Mouse (Mus musculus) layer of hippocampus, postnatal 14 days (tissue): ENCODE measurements around the gene Kdelc2. TPM values are rescaled to one million over a fixed set of nuclear protein-coding genes. Genes with fewer than 3 reads are reported as not detected.

Experiments
- DNase-seq, 2 experiments: peaks; one replicate each; pipeline ENCODE4 v3.0.0; 2021 to 2022; ENCODE audit warnings: low spot score in 2 of 2, mixed read lengths in 1 of 2
- long read RNA-seq, 2 experiments: library from polyadenylated mRNA; stranded (forward); transcript quantifications; one replicate each; pipeline ENCODE4 v2.0.0; 2021
- total RNA-seq, 2 experiments: library from RNA; stranded (reverse); gene quantifications; 2 replicates each; pipeline ENCODE4 v1.2.3; 2021

Gene Kdelc2
- total RNA-seq, result 1 to 10 TPM; 5.3 to 6.2 TPM
- long read RNA-seq, experiment 1, transcript Kdelc2-201 (8 exons, 3,642 nt), result major isoform, 8 of 11 reads
- long read RNA-seq, experiment 1, partial matches to known transcripts, result 3 of 11 reads
- long read RNA-seq, experiment 1, other reads (novel, unspliced or antisense), result 0 of 11 reads
- long read RNA-seq, experiment 2, transcript Kdelc2-201 (8 exons, 3,642 nt), result major isoform, 9 of 15 reads
- long read RNA-seq, experiment 2, partial matches to known transcripts, result 5 of 15 reads
- long read RNA-seq, experiment 2, other reads (novel, unspliced or antisense), result 1 of 15 reads

DNA sequence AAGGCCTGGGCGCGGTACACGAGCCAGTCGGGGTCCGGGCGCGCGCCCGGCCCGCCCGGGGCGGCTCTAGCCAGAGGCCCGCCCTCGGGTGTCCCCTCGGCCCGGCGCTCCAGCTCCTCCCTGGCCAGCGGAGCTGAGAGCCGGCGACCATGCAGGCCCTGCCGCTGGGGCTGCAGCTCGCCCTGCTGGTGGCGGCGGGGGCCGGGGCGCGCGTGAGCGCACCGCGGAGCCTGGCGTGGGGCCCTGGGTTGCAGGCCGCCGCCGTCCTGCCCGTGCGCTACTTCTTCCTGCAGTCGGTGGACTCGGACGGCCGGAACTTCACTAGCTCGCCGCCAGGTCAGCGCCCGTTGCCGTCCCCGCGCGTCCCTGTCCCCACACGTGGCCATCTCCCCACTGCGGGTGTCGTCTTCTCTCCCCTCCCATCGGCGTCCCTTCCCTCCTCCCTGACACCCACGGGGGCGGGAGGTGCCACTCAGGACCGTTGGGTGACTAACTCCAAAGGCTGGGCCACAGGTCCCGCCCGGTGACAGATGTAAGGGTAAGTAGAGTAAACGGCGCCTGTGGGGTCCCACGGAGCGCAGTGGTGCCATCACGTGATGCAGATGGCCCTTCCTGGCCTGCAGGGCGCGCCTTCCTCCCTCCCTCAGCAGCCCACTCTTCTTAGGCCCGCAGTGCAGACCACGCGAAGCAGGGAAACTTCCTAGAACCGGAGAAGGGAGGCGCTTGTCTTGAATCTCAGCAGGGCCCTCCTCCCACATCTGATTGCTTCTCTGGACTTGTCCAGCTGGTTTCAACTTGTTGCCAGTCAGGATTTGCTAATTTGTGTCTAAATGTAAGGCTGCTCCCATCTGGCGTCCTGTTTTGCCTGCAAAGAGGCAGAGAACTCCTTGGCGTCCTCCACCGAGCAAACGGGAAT is at the start of gene Kdelc2:
Gene Kdelc2 (plus strand): TSS at position 75 of the 916 bp plus-strand sequence.
- peak; percentile 63 to 76 for DNase-seq

DNA sequence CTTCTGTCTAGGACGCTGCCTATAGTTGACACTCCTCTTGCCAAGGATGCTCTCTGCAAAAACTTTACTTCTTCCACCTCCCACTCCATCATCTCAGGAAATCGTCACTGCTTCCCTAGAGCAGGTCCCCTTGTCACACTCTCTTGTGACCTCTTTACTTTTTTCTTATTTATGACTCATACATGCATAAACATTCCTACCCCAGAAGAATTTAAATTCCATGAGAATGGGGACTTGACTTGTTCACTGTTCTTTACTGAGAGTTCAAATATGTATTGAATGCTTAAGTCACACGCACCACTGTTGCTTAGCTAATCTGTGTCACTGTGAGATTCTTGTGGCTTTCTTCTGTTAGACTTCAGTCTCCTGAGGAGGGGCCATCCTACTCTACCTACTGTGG is 48.7 kb upstream of the Kdelc2 start:
- no peak for DNase-seq

DNA sequence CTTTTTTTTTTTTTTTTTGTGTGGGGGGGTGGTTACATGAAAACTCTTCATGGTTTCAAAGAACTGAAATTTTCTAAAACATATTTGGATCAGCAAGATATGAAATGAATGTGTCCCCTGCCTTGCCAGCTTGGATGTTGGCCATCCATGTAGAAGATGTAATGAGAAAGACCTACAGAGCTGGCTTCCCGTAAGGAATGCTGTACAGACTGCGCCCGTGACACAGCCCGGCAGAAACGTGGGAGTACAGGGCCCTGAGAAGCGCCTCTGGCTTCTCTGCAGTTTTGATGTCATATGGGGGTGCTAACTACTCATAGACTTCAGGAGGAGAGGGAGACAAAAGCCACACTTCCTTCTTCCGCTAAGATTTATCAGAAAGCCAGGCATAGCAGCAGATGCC is 44.2 kb upstream of the Kdelc2 start:
- DNase-seq, result no peak

DNA sequence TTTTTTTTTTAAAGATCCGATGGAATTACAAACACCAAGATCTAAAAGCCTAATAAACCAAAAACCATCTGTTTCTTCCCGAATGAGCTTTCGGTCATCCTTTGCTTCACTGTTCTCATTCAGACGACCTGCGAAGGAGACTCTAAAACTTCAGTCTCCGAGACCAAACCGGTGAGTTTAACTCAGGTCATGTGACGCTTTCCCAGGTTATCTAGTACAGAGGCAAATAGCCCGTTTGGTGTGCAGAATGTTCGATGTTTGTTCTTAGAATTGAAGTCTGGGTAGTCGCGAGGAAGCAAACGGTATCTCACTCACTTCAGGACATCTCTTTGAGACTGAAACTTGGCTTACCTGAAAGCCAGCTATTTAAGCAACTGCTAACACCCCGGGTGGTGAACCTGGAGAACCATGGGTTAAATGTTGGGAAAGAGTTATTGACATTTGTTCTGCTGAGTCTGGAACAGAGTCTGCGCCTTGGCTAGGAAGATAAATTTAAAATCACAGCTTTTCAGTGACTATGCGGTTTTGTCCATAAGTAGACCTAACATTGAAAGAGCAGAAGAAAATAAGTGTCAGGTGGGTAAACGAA is 43.4 kb upstream of the Kdelc2 start:
- no peak for DNase-seq

DNA sequence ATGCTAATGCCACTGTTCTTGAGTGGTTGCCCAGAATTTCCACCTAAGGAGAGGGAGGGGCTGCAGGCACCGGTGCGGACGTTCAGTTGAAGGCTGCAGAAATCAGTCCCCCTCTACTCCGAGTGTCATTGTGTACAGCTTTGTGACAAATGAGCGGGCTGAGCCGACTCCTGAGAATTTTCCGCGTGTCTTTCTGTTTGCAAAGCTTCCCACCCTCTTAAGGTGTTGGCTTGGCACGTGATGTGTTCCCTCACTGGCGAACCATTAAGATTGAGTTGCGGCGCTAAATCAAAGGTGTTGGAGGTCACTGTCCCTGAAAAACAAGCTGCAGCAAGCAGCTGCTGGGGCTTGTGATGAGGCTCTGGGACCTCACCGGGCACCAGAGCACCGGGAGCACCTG is 42.9 kb upstream of the Kdelc2 start:
- DNase-seq, result no peak

DNA sequence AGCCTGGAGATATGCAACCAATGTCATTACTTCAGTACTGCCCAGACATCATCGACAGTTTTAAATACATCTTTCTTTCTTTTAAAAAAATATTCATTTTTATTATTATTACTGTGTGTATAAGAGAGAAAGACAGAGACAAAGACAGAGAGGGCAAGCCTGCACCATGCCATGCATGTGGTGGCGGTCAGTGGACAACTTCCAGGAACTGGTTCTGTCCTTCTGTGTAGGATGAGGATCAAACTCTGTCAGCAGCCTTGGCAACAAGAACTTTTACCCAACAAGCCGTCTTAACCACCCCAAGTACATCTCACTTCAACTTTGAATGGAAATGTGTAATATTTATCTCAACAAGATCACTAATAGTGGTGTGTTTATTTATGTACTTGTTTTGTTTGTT is 41.8 kb upstream of the Kdelc2 start:
- no peak for DNase-seq

DNA sequence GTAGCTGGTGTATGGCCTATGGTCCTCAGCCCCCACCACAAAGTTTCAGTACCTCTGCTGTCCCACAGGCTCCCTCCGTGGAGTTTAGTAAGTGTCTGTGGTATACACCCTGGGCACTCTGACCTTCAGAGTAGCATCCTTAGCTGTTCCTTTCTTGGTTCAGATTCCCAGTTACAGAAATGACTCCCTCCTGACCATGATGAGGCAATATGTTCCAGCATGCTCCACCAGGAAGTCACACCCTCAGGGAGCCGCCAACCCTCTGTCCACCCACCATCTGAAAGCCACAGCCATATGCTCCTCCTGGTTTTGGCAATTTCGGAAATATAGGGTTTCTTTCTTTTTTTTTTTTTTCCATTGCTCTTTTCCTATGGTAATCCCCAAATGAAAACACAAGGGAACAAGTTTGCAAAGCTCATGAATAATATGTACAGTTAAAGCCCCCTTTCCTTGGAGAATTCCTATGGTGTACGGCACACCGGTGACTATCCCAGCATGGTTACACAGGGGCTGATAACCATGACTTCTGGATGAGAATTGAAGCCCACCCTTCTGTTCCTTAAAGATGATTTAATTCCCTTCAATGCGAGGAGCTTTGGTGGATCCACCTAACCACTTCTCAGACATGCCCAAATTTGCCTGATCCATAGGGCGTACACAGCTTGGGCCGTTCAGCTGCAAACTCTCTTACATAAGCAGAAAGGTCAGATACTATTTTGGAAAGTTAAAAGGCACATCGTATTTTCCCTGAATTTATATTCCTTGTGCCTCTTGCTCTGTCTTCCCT is 39.0 kb upstream of the Kdelc2 start:
- DNase-seq, result no peak

DNA sequence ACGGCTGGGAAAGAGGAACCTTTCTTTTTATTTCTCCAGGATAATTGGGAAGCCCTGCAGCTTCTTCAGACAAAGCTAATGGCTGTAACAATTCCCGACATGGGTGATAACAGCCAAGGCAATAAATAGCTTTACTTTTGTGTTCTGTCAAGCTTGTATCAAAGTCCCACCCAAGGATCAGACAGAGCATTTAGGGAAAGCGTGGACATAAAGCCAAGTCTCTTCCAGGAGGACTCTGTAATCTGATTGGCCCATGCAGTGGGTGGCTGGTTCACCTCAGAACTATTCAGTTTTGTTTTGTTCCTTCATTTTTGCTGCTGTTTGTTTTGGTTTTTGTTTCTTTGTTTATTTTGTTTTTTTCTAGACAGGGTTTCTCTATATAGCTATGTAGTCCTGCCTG is 38.1 kb upstream of the Kdelc2 start:
- no peak for DNase-seq

DNA sequence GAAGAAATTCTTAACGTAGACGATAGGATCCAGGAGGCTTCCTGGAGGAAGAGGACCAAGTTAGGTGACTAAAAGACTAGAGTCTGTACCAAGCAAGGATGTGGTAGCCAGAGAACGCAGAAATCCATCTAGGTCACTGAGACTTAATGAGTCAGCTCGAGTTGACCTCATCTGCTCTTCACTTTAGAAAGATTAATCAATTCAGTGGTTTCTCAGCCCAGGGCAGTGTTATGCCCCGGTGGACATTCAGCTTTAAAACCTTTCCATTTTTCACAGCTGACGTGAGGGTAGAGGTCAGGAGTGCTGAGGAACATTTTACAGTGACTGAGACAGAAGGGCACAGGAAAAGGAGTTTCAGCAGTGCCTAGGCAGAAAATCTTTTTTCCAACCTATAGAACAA is 37.4 kb upstream of the Kdelc2 start:
- no peak for DNase-seq

DNA sequence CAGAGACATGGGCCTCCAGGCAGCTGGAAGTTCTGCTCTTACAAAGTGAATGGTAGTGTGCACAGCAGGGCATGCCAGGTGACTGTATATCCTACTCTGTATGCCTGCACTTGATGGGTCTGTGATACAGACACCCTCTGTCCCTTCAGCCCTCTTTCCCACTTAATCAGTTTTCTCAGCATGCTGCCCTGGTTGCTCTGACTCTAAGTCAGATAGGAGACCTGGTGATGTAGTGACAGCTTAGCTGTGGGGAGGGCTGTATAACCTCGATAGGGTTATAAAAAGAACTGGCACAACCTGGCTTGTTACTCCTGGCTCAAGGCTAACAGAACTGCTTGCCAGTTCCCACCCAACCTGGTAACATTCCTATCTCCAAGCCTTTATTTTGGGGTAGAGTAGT is 34.6 kb upstream of the Kdelc2 start:
- no peak for DNase-seq

DNA sequence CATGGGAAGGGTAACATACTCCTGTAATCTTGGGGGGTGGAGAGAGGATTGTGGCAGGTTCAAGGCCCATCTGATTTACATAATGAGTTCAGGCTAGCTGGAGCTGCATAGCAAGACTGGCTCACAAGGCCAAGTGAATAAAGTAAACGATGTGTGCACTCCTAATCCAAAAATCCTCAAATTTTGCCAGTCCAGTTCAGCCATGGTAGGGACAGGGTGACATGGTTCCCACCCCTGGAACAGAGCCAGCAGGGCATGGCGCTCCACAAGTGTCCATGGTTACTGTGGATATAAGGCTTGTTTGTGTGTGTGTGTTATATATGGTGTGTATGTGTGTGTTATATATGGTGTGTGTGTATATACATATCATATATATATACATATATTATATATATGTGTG is 33.5 kb upstream of the Kdelc2 start:
- no peak for DNase-seq

DNA sequence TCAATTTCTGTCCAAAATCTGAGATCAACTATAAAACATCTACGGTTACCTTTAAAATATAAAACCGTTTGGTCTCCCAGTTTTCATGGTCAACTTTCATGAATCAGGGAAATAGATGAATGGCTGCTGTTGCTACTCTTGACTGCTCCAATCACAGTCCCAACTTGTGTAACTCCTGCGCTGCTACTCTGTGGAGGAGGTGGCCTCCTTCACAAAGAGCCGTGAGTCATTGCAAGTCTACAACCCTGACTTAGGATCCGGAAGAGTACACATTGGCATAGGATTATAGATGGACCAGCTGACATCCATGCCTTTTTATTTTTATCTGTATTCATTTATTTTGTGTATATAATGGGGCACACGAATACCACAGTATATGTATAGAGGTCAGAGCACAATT is 31.9 kb upstream of the Kdelc2 start:
- DNase-seq, result no peak

DNA sequence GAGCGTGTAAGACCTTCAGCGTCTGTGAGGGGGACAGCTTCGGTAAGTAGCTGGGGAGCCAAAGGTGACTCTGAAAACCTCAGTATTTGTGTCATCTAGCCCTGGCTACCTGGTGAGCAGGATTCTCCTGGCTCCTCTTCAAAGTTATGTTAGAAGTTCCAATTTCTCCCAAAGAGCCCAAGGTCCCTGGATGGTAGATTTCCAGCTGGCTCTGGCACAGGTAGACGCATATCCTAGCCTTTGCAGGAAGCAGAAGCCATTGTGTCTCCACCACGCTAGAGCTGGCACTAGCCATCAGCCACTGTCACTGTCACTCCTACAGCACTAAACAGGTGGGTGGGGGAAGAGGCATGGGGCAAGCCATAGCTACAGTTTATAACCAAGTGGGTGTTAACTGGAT is 30.7 kb upstream of the Kdelc2 start:
- DNase-seq, result no peak

DNA sequence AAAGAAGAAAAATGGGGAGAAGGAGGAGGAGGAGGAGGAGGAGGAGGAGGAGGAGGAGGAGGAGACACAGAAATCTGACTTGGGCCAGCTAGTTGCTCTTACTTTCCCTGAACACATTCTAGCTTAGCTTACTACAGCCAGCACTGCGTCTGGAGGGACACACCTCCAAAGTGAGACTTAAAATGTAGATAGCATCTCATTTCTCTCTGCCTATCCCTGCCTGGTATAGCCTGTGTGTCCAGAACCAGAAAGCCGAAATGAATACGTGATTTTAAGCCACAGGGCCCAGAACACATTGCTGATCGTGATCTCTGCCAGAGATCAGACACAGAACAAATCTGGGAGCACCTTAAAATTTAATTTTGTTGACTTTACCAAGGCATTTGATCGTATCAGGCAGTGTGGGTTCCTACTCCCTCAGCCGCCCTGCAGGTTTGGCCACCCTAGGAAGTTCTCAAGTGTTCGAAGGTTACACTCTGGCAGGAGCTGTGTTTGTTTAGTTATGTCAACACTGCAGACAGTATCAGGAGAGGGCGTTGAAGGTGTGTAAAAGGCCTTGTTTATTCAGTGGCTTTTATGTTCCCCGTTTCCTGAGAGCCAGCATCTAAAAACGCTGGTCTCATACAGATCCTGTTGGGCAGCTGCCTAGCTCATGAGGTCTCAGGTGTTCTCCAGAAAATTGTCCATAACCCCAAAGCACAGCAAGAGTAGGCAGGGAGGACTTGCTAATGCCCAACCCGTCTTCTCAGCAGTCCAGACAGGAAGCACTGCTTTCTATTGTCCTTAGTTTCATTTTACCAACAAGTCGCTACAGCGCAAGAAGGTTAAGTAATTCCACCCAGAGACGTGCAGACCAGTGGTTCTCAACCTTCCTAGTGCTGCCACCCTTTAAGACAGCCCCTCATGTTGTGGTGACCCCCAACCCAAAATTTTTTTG is 27.3 kb upstream of the Kdelc2 start:
- DNase-seq, result no peak

DNA sequence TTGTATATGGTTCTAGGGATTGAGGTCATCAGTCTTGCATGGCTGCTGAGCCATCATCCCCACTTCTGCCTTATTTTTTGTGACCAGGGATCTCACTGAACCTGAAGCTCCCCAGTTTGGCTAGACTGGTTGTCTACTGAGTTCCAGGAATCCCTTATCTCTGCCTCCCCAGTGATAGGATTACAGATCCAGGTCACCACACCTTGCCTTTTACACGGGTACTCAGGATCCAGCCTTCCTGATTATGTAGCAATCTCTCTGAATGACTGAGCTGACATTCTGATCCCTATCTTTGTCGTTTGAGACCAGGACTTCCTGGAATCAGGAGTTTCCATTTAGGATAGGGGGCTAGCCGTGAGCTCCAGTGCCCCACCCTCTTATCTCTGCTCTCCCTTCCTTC is 12.5 kb upstream of the Kdelc2 start:
- no peak for DNase-seq

DNA sequence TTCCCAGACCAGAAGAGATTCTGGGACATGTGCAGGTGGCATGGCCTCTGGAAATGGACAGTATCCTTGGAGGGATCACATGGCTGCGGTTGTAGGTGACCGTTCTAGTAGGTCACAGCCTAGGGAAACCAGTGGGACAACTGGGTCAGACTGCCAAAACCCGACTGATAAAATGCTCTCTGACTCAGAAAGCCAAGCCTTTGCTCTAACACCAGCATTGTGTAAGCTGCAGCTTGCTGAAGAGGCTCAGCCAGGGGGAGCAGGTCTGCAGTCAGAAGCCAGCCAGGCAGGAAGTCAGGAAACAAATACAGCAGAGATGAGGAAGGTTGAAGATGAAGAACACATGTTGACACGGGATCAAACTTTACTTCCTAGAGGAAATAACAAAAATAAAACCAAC is 7.9 kb upstream of the Kdelc2 start:
- no peak for DNase-seq

DNA sequence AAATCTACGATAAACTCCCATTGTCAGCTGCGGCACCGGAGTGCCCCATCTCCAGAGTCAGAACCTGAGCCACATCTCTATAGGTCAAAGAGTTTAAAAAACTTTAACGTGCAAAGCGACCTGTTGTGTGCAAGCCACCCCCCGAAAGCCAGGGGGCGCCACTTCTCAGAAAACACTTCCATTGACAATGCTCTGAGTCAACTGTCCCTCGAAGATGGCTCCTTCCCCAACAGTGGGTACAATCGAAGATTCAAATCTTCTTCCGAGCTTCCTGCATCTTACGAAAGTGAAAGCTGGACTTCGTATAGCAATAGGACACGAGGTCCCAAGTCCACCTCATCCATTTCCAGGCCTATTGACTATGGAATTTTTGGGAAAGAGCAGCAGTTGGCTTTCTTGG is 7.0 kb upstream of the Kdelc2 start:
- no peak for DNase-seq

DNA sequence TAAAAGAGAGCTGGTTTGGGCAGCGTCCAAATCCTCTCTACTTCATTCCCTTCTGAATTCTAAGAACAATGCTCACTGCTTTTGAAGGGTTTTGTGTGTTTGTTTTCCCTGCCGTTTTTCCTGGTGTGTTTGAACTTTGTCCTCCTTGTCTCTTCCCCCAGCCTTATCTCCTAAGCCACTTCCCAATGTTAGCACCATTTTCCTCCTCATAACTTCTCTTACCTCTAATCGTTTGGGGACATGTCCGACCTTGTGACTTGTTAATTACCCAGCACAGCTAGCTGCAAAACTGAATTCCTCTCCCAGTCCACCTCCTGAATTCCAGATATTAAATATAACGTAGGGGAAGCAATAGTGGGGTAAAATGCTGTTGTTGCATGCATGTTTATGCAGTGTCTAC is 6.2 kb upstream of the Kdelc2 start:
- no peak for DNase-seq

DNA sequence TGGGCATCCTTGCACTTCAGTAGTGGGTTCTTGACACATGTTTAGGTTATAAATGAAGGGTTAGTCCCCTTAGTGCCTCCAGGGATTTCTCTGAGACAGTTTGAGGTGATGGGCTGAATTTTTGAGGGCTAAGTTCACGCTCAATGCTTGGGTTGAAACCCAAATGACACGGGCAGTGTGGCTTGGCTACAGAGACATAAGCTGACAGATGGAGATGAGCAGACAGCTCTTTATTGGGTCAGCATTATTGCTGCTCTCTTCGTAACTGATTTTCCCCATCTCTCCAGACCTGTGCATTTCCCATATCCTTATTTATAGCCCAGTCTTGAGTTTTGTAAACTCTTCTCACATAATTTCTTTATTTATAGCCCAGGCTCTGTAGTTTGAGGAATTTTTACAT is 5.7 kb upstream of the Kdelc2 start:
- DNase-seq, result no peak

DNA sequence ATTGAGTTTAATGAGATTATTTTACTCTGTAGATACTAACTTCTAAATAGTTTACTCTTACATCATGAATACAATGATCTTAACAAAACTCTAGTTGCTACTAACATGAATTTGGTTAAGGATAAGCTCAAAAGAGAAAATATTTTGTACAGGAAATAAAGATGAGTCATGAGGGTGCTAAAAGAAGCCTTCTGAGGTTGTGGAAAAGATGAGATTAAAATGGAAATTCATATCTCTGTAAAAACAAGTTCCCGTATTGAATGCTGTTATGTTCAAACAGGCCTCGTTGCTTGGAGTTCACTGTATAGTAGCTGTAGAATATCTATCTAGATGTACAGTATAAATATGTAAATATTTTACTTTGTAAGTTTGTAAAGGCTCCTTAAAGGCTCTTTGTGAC is 3.2 kb upstream of the Kdelc2 start:
- no peak for DNase-seq
